Mouse (Mus musculus): ENCODE measurements at regions not wholly inside any gene's neighbourhood (a gene's known extent, or its start where the extent isn't known, plus 50 kb on each side); places are given as distances from the start of the nearest gene placed in this dataset.

GRCm38 (mm10) chr9:41754434-41755002 is 369.6 kb downstream of the Sorl1 start:
- no peak for DNase-seq

- DNase-seq = no peak
Observed at GRCm38 (mm10) chr9:41745979-41746647, 378.0 kb downstream of the Sorl1 start.

DNA sequence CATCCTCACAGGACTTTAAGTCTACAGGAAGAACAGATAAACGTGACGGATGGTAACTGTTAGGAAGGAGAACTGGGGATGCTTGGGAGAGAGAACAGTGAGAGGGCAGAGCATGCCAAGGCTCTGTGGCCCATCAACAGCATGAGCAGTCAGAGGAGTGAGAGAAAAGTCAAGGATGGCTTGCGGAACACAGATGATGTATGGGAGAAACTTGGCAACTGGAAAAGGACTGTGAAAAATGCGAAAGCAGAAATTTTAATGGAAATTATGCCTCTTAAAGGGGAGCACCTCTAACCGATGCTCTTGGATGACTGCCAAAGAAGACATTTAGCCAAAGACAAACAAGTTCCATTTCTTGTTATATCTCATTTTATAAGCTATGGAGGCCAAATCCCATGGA is 382.6 kb downstream of the Sorl1 start:
- DNase-seq = no peak

DNA sequence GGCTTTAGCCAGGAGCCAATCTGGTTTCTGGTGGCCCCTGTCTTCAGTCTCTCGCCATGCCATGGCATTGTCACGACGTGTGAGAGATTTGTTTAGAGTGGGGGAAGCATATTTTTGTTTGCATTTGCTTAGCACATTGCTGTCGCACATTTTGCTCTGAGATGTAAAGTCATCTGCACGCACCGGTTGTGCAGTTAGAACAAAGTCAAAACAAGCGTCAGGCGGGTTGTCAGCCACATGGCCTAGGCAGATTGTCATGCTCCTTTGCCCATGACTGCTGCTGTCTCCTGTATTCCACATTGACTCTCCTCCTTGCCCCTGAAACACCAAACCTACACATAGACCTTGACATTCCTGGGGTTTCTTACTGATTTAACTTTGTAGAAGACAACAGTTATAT is 383.6 kb downstream of the Sorl1 start:
- no peak for DNase-seq

- DNase-seq = no peak
Observed at GRCm38 (mm10) chr9:41737671-41738070, 386.4 kb downstream of the Sorl1 start.

DNA sequence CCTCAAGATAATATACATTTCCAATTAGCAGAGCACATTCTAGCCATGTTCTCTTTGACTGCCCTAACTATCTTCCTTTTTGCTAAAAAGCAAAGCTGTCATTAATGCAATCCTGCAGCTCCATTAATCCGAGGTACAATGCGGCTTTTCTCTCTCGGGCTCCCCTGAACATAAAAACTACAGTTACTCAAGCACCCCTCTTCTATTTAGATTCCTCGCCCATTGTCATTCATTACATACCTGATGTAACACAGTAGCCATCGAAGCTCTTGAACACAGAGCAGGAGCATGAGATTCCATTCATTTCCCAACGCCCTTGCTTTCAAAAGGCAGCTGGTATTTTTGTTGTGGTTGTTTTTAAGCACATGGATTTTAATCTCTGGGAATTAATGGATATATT is 387.2 kb downstream of the Sorl1 start:
- DNase-seq = no peak

DNA sequence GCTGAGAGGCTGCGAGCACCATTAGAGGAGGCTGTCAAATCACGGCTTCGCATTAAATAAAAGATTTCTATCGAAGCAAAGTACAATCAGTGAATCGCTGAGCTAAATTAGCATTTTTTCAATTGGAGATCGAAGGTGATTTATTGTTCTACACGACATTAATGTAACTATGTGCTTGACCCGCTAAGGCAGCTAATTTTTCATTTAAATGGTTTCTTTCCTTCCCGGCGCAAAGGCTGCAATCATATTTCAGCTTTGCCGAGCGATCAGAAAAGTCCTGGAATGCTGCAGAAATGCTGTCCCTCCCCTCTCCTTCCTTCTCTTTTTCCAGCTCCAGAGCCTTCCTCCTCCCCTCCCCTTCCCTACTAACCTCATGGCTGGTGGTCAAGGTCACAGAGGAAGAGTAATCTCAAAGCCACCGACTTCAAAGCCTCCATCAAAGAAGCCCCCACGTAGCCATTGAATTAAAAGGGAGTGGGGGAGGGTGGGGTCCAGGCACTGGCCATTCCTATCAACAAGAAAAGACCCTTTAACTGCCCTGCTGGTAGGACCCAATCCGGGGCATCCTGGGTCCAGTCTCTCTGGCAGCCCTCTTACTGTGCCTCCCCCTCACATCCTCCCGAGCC is 387.8 kb downstream of the Sorl1 start:
- DNase-seq = no peak

- peak; percentile 16 for DNase-seq
Observed at GRCm38 (mm10) chr9:41735448-41736233, 388.5 kb downstream of the Sorl1 start.

DNA sequence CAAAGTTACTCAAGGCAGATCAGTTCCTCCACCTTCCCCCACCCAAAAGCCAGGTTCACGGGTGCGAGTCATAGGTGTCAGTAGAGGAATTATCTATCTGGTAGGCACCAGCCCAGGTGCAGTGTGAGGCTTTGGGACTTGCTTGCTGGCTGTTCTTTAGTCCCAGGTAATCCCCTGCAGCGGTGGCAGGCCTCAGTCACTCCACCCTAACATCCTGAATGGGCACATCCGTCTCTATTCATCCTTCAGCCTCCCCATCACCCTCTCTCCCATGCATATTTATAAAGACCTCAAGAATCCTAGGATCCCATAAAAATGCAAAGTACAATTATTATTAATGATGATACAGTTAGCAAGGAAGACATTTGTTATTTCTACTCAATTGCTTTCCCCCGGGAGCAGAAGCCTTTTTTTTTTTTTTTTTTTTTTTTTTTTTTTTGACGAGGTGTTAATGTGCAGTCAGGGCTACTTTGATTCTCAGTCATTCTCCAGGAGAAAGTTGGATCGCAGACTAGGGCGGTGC is 389.1 kb downstream of the Sorl1 start:
- DNase-seq = no peak

- no peak for DNase-seq
Observed at GRCm38 (mm10) chr9:41721609-41722008, 402.5 kb downstream of the Sorl1 start.

- no peak for DNase-seq
Observed at GRCm38 (mm10) chr9:41715231-41715630, 408.9 kb downstream of the Sorl1 start.

- DNase-seq = no peak
Observed at GRCm38 (mm10) chr9:41705972-41706371, 418.1 kb downstream of the Sorl1 start.

DNA sequence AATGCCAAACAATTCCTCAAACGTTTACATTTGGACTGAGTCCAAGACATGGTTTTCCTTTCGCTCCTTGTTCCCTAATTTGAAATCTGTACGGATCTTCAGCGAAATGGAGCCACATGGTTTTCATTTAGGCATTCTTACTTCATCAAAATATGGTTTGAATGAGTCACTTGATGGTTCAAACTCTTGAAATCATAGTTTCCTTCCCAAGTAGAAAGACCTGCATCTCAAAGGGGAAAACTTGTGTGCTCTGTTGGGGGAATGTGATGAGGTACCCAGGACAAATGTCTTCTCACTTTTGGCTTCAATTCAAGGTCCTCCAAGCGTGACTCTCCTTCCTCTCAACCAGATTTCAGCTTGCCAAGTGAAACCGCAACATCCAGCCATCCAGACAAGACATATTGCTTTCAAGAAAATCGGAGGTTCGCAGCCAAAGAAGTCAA is 418.6 kb downstream of the Sorl1 start:
- no peak for DNase-seq

DNA sequence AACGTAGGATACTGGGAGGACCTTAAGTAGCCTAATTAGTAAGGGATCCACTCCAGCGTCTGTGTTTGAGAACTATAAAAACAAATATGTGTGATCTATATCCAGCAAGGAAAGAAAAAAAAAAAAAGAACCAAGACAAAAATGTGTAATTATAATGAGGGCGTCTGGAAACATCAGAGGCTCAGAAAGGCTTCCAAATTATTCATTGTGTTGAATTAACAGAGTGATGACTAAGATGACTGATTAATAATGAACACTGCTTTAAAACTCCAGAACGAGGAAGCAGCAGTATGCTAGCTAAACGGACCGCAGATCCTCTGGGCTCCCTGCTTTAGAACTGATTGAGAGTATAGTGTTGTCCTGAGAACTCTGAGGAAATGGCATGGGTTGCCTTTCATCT is 421.0 kb downstream of the Sorl1 start:
- DNase-seq = no peak

DNA sequence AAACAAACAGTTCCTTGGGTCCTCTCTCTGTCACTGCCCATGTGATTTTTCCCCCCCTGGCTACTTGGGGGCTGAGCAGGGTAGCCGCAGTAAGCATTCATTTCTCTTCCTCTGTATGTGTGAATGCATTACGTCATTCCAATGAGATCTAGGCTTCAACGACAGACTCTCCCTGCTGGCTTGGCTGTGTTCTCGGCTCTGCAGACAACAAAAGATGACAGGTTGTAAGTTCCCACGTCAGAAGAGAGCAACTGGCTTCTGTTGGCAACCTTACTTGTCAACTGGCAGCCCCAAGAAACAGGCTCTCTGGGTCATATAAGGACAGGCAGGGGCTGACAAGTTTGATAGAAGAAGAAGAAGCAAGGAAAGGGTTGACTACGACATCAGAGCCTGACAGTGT is 423.4 kb downstream of the Sorl1 start:
- DNase-seq = no peak

DNA sequence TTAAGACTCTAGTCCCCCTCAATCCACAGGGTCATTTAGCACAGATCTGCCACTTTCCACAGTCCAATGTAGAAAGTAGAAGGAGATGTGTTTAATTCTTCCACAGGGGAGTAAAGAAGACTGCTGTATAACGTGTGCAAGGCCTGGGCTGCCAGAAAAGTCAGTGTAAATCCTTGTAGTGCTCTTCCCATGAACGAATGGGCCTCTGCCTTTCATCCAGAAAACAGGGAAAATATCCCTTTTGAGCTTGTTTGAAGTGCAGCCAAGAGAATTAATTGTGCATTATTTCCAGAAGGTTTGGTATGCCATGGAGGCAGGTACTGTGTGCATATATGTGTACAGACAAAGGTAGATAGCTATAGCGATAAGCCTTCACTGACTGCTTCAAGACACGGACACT is 425.1 kb downstream of the Sorl1 start:
- DNase-seq = no peak

- no peak for DNase-seq
Observed at GRCm38 (mm10) chr9:41697611-41698467, 426.3 kb downstream of the Sorl1 start.

DNA sequence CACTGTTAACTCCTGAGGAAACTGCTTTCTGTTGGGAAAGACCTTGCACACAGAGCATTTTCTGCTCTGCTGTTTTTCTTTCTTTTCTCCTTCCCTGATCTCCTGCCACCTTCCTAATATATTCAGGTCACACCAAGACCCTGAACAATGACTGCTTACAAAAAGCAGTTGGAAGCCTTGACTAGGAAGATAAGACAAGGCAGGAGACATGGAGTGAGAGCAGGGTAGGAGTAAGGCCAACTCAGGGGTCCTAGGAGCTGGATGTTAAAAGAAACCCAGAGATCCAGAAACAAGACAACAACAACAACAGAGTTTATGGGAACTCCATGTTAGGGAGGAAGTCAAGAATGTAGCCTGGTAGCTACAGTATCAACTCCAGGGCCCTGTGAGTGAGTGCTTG is 426.9 kb downstream of the Sorl1 start:
- no peak for DNase-seq

DNA sequence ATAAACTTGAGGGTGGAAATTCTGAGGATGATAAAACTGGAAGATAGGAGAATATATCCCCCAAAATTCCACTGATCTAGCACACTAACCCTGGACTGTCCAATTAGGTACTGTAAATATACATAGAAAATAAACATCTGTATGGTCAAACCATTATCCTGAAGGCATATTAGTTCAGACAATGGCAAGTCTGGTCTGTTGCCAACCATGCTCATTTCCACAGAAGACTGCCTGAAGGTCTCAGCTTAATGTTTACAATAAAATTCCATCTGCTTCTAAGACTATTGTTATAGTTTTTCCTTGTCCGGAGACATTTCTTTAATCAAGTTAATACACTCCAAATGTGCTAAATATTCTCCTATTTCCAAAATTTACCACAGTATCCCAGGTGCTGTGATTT is 441.2 kb downstream of the Sorl1 start:
- DNase-seq = no peak

DNA sequence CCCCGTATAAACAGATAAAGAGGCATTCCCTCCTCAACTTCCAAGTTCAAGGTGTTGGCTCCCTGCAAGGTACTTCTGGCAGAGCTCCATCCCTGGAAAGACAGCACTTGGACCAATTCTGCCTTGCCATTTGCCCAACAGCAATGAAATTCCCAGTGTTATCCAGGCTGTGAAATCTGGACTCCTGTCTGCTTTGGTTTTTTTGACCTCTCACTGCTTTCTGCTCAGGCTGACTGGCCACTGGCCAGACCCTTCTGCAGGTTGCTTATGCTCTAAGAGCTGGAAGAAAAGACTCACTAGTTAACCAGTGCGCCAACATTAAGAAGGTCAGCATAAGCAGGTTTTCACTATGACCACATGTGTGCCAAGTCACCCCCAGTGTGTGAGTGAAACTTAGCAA is 448.4 kb downstream of the Sorl1 start:
- DNase-seq = peak; percentile 16

DNA sequence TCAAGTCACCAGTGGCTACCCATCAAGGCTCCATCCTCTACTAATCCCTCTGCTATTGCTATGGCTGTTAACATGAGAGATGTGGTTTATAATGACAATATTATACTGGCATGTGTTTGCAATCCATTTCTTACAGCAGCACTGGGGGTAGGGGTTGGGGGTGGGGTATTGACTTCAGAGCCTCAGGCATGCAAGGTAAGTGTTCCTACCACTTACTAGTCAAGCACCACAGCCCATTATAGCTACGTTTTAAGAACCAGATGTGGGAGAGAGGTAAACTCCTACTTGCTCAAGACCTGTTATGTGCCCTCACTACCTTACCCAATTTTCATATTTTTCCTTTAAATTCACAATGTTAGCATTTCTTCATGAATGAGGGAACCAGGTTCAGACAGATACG is 451.1 kb downstream of the Sorl1 start:
- DNase-seq = no peak

DNA sequence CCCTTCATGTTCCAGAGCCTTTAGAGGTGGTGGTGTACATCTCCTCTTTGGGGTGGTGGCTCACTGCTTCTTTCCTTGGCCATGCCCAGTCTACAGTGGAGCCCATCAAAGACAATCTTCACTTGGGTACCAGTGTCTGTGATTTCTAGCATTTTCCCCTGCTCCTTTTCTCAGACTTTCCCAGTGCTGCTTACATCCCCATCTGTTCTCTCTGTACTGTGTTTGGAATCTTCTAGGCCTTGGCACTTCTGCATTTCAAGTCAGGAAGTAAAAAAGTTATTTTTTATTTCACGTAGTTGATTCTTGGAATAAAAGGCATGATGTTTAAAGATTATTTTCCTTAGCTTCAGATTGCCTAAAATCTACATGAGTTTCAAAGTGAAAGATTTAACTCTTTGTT is 455.4 kb downstream of the Sorl1 start:
- DNase-seq = no peak

Data from kidney, adult 11 months (tissue).